Mouse (Mus musculus) left cerebral cortex, adult 18-20 months (tissue): ENCODE measurements around the gene Adh4. TPM values are rescaled to one million over a fixed set of nuclear protein-coding genes. Genes with fewer than 3 reads are reported as not detected.
A peak's percentile ranks its signal among the peaks of the same experiment; 100 is the strongest.
"Not testable (repeated sequence)": the region's sequence is repeated elsewhere in the genome, so short reads cannot be mapped to it uniquely, and the experiment has no call there.

Experiments used
- DNase-seq, 2 experiments: peaks; one replicate each; pipeline ENCODE4 v3.0.0; 2021 to 2022; ENCODE audit warnings: low spot score in 2 of 2, mixed read lengths in 1 of 2
- total RNA-seq, 2 experiments: library from RNA; stranded (reverse); gene quantifications; 2 replicates each; pipeline ENCODE4 v1.2.3; 2021

The Adh4 gene
- total RNA-seq, 2 experiments from 2014 or later = not detected

GRCm38 (mm10) chr3:138442612-138443464 is 27.6 kb downstream of the Adh4 start, which contains the start of gene Adh5:
TSS of gene Adh5 (plus strand) at chr3:138443093.
- DNase-seq = peak; percentile 87 to 90

GRCm38 (mm10) chr3:138443465-138443771 is 28.2 kb downstream of the Adh4 start:
- DNase-seq = no peak

GRCm38 (mm10) chr3:138448077-138448860 is 33.0 kb downstream of the Adh4 start:
- no peak for DNase-seq

- no peak for DNase-seq
Observed at GRCm38 (mm10) chr3:138452169-138452568, 36.9 kb downstream of the Adh4 start.

DNA sequence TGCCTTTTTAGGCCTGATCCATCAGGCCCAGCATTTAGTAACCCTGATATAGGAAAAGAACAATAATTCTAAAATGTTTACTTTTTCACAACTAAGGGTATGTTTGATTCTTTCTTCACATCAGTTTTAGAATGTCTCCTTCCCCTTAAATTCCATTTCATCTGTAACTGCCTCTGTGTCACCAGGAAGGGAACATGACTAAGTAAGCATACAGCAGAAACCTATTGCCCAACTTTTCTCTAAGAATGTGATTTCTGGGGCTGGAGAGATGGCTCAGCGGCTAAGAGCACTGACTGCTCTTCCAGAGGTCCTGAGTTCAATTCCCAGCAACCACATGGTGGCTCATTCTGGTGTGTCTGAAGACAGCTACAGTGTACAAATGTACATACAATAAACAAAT is 39.0 kb downstream of the Adh4 start:
- DNase-seq = no peak

DNA sequence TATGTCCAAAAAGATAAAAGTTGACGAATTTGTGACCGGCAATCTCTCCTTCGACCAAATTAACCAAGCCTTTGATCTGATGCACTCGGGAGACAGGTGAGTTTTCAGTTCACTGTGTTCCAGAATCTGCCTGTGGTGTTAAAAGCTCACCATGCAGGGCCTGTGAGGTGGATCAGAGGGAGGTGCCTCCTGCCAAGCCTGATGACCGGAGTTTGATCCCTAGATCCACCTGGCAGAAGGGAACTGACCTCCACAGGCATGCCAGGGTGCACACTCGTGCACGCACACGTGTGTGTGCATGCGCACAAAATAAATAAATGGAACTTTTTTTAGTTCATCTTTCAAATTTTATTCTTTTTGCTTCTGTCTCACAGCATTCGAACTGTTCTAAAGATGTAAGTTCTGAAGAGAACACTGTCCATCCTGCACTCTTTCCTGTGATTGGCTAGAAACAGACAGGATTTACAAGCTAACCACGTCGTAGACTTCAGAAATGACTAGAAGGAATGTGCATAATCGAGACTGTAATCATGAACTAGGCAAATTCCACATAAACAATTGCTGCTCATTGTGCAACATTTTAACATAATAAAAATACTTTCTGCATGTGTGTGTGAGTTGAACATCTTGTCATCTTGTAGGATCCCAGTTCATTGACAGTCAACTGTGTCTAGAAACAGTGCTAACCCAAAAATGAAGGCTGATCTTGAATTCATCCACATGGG is 39.6 kb downstream of the Adh4 start:
- no peak for DNase-seq

DNA sequence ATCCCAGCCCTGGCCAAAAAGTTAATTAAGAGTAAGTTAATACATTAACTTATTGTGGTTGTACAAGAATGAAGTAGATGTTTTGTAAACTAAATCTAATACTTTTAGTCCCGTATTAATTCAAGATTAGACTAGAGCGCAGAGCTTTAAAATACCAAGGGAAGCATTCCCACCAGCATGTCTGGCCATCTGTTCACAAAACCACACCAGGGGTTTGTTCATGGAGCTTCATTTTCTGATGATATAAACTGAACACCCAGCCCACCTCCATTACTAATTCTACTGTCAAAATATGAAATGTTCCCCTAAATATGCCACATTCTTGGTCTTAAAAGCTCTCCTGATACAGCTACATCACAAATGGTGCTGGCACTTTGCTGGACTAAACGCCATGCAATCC is 43.2 kb downstream of the Adh4 start:
- DNase-seq = no peak

- peak; percentile 47 to 65 for DNase-seq
Observed at GRCm38 (mm10) chr3:138460260-138460659, 45.0 kb downstream of the Adh4 start.

GRCm38 (mm10) chr3:138461832-138462231 is 46.6 kb downstream of the Adh4 start:
- no peak for DNase-seq

DNA sequence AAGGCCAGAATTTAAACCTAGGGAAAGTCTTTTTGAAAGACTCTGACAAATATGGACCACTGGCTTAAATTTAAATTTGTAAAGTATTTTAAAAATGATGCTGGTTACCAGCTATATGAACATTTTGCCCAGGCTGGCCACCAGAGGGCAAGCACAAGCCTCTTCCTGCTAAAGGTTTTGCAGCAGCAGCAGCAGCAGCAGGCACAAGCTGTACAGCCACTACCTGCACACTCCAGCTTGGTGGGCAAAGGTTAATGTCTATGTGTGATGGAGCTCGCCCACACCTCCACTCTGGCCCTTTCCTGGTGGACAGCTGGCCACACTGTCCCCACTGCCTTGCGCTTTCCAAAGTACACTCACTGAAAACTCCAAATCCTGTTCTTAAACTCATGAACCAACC is 47.9 kb downstream of the Adh4 start:
- no peak for DNase-seq

- DNase-seq = no peak
Observed at GRCm38 (mm10) chr3:138463807-138464206, 48.5 kb downstream of the Adh4 start.

- no peak for DNase-seq
Observed at GRCm38 (mm10) chr3:138464573-138465147, 49.4 kb downstream of the Adh4 start.

GRCm38 (mm10) chr3:138466656-138467055 is 51.4 kb downstream of the Adh4 start:
- DNase-seq = not testable (repeated sequence)

DNA sequence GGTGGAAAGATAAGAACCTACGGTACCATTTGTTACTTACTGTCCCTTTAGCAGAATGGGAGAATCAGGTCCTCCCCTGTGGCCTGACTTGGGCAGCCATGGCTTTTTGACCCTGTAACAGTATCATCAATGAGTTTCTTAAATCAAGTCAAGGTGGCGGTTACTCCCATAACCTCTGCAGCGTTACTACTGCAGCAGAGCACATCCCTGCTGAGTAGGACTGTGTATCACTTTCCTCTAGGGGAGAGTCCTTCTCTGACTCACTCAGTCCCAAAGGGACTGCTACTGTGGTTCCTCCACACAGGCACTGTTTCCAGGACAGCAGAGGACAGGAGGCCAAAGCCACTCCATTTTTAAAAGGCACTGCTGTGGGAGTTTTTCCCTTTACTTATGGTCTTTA is 55.8 kb downstream of the Adh4 start:
- DNase-seq = no peak

DNA sequence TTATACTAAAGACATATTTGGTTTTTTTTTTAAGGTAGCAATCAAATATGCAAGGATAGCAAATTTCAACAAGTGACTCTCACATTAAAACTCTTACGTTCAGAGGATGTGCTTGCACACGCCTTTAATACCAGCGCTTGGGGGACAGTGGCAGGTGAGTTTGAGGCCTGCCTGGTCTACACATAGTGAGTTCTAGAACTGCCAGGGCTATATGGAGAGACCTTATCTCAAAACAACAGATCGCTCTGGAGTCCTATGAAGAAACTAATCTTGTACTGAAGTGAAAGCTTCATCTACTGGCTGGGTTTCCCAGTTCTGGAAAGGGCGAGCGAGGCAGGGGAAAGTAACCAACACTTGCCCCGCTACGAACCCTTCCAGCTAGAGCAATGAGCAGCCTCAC is 64.2 kb downstream of the Adh4 start:
- no peak for DNase-seq

Other genes starting within 250 kb of the Adh4 start
- not detected for gene 4930579F01Rik, start 221.6 kb upstream of the Adh4 start, total RNA-seq
- not detected for gene Adh7, start 197.7 kb upstream of the Adh4 start, total RNA-seq
- gene Adh1, start 154.5 kb upstream of the Adh4 start, total RNA-seq = under 1 TPM; 0.60 to 0.96 TPM
- gene Adh6a, start 102.2 kb upstream of the Adh4 start, total RNA-seq = not detected
- not detected for gene Adh6b, start 73.7 kb upstream of the Adh4 start, total RNA-seq
- gene Adh5, start 27.6 kb downstream of the Adh4 start, total RNA-seq = 10 to 100 TPM; 62.1 to 62.6 TPM
- 10 to 100 TPM; 43.7 to 46.0 TPM for gene Metap1, start 74.0 kb downstream of the Adh4 start, total RNA-seq
- gene Eif4e, start 110.7 kb downstream of the Adh4 start, total RNA-seq = 100 to 1,000 TPM; 189 to 215 TPM